8 mouse cellular contexts compared by ENCODE assay signal in the genomic region with DNA sequence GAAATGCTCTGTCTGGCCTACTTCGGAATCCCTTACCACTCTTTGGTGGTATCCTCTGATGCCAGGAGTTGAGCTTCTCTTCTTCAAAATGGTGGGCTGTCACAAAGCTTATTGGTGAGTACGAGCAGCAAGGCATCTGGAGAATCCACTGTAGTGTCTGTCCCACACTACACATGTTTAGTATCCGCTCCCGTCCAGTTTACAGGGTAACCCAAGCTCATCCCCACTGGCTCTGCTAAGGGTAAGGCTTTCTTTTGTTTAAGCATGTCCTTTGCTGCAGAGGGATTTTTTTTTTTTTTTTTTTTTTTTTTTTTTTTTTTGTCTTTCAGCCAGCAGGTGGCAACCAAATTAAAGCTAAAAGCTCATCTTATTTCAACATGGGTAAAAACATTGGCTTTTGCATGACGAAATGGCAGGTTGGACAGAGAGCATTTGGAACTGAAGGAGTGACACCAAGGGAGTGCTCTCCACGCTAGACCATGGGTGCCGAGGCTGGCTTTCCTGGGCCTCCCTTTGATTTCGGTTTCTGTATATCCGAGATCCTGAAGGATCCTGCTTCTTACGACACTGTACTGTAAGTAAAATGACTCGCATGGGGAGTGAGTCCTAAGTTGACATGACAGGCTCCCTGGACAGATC. TPM values are rescaled to one million over a fixed set of nuclear protein-coding genes. Genes with fewer than 3 reads are reported as not detected.
DNase-seq lines count a peak whose midpoint lies in the region; ATAC-seq and TF ChIP-seq lines count a peak whose summit lies in the region.

Gene Arhgap18, plus strand, starts transcription at position 493 of the 639 bp plus-strand sequence.

- TF ChIP-seq CTCF in lung, postnatal 0 days (IDR thresholded peaks at IDR 0.05), result peak; percentile 19; the same call in 1 of the 2 replicates
- TF ChIP-seq CTCF in cortical plate, adult 2 months (IDR thresholded peaks at IDR 0.05; ENCODE audit: extremely low read depth, insufficient read depth, low read length), result no peak

- H3K36me3 ChIP-seq in lung, postnatal 0 days (ENCODE audit: insufficient read depth, low read length), result no peaks in the 10 kb centered on the region
- H3K36me3 ChIP-seq in megakaryocyte, embryonic 14.5 days (replicated peaks; ENCODE audit: low read length), result peaks cover 2% of the 10 kb centered on the region

- H3K27me3 ChIP-seq in lung, postnatal 0 days (replicated peaks; ENCODE audit: insufficient read depth, low read length), result no peaks in the 10 kb centered on the region
- H3K27me3 ChIP-seq in megakaryocyte, embryonic 14.5 days (replicated peaks), result no peaks in the 10 kb centered on the region

- ATAC-seq in lung, postnatal 0 days, result no peak

- 67% methylated on average over 11 of the region's 11 CpGs for WGBS in lung, postnatal 0 days

- H3K9me3 ChIP-seq in lung, postnatal 0 days (ENCODE audit: low read length), result no peaks in the 10 kb centered on the region
- no peaks in the 10 kb centered on the region for H3K9me3 ChIP-seq in megakaryocyte, embryonic 14.5 days

- no peak within 1 kb of the TSS for H3K4me2 ChIP-seq in lung, postnatal 0 days (replicated peaks; ENCODE audit: low read depth, low read length)

- no peak for TF ChIP-seq POLR2A in cortical plate, adult 2 months (IDR thresholded peaks at IDR 0.05; ENCODE audit: extremely low read depth, insufficient read depth, low read length)

- H3K27ac ChIP-seq in lung, postnatal 0 days (ENCODE audit: low read length), result no peak within 1 kb of the TSS
- peak within 1 kb of the TSS; percentile 58; the same call in 1 of the 2 replicates for H3K27ac ChIP-seq in cortical plate, adult 2 months (ENCODE audit: insufficient read depth, low read length)

- DNase-seq in lung, postnatal 0 days (ENCODE audit: low spot score), result peak; percentile 54
- DNase-seq in lung, adult 18-20 months, result no peak
- DNase-seq in heart, postnatal 4 days, result no peak
- no peak for DNase-seq in ovary, postnatal 14 days (ENCODE audit: low spot score)
- no peak for DNase-seq in urinary bladder, postnatal 4 days (ENCODE audit: low spot score in 2 of 2)
- no peak for DNase-seq in layer of hippocampus, postnatal 25 days (ENCODE audit: extremely low spot score in 1 of 2, low spot score in 1 of 2)

- no peak for TF ChIP-seq EP300 in lung, postnatal 0 days (IDR thresholded peaks at IDR 0.05)

- H3K9ac ChIP-seq in lung, postnatal 0 days (replicated peaks; ENCODE audit: low read depth), result no peak within 1 kb of the TSS

- H3K4me1 ChIP-seq in lung, postnatal 0 days (ENCODE audit: insufficient read depth, low read depth, low read length), result no peaks in the 10 kb centered on the region
- peaks cover 4% of the 10 kb centered on the region; the same call in 1 of the 2 replicates for H3K4me1 ChIP-seq in cortical plate, adult 2 months (ENCODE audit: control insufficient read depth, insufficient read depth, low read length)
- peaks cover 49% of the 10 kb centered on the region for H3K4me1 ChIP-seq in megakaryocyte, embryonic 14.5 days

- H3K4me3 ChIP-seq in lung, postnatal 0 days (ENCODE audit: low read depth, low read length), result no peak within 1 kb of the TSS
- H3K4me3 ChIP-seq in cortical plate, adult 2 months (ENCODE audit: insufficient read depth, low read length), result peak within 1 kb of the TSS; percentile 19; the same call in 1 of the 2 replicates
- peak within 1 kb of the TSS; percentile 48 for H3K4me3 ChIP-seq in megakaryocyte, embryonic 14.5 days (replicated peaks)

RNA-seq across cellular contexts. Expression of gene Arhgap18, which starts in this region (rescaled TPM):
- 28.6 and 43.3 TPM in 2 replicates for polyA plus RNA-seq in lung, postnatal 0 days (2015; fragmentation: Nextera tagmentation; extraction: Ambion mirVana)
- polyA plus RNA-seq in cortical plate, adult 2 months (2012; rRNA removed), result 5.2 and 6.2 TPM in 2 replicates
- 10 to 100 TPM; 63.2 to 74.8 TPM for total RNA-seq in heart, postnatal 4 days (2021)
- polyA plus RNA-seq in megakaryocyte, embryonic 14.5 days (2012; ENCODE audit: insufficient read depth, low replicate concordance), result 1.3 and 9.3 TPM in 2 replicates
- total RNA-seq in layer of hippocampus, postnatal 25 days (2021), result 1 to 10 TPM; 4.6 to 5.4 TPM

Comparison
In these comparisons a context has a peak if more than half of its experiments do, and no peak if none do; other contexts are left out.
1. RNA of gene Arhgap18 (total RNA-seq): 63.2 to 74.8 TPM in heart, postnatal 4 days; 4.6 to 5.4 TPM in layer of hippocampus, postnatal 25 days; every median in the first group is over 10 times any median in the second.